In the genomic region with DNA sequence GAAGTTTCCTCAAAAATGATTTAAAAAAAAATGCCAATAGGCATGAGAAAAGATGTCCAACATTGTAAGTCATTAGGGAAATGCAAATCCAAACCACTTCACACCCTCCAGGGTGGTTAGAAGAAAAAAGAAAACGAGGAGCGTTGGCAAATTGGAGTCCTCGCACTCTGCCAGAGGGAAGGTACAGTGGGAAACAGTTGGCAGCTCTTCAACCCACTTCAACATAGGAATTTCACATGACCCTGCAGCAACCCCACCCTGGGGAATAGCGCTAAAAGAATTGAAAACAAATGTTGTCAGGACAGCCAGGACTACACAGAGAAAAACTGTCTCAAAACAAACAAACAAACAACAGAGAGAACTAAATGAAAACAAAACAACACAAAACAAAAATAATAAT, we compare ENCODE assay signal across 17 mouse cellular contexts. TPM values are rescaled to one million over a fixed set of nuclear protein-coding genes. Genes with fewer than 3 reads are reported as not detected.
DNase-seq lines count a peak whose midpoint lies in the region; ATAC-seq and TF ChIP-seq lines count a peak whose summit lies in the region.
"Had no signal": no experiment of that assay in that cellular context is flagged by ENCODE, and none has a peak within 500 bp of the region (broad histone marks: within the 10 kb centered on the region; RNA-seq: fewer than 3 reads in every experiment).

No protein-coding gene starts in this region.

- H3K4me1 ChIP-seq in heart, embryonic 16.5 days (ENCODE audit: control insufficient read depth, insufficient read depth, low read length) = peaks cover 20% of the 10 kb centered on the region
- H3K4me1 ChIP-seq in lung, embryonic 16.5 days (replicated peaks; ENCODE audit: control insufficient read depth, insufficient read depth, low read length) = 0 out of 2 replicates have a peak, but pooled peaks cover 4% of the 10 kb centered on the region
- peaks cover 4% of the 10 kb centered on the region for H3K4me1 ChIP-seq in lung, adult 2 months (ENCODE audit: control insufficient read depth, insufficient read depth, low read length)
- peaks cover 12% of the 10 kb centered on the region for H3K4me1 ChIP-seq in forebrain, embryonic 16.5 days (replicated peaks; ENCODE audit: control insufficient read depth, insufficient read depth, low read length)
- H3K4me1 ChIP-seq: intestine, embryonic 15.5 days had no signal

- H3K4me2 ChIP-seq in heart, embryonic 16.5 days (ENCODE audit: low read depth, low read length) = no peak overlapping the region
- H3K4me2 ChIP-seq in lung, embryonic 16.5 days (ENCODE audit: low read depth, low read length) = no peak overlapping the region
- no peak overlapping the region for H3K4me2 ChIP-seq in forebrain, embryonic 16.5 days (ENCODE audit: low read length)
- H3K4me2 ChIP-seq: intestine, embryonic 15.5 days; limb, embryonic 15.5 days had no signal

- peak overlapping the region; percentile 58 for H3K27ac ChIP-seq in heart, embryonic 16.5 days (ENCODE audit: low read length)
- no peak overlapping the region for H3K27ac ChIP-seq in lung, embryonic 16.5 days (ENCODE audit: low read length)
- H3K27ac ChIP-seq in forebrain, embryonic 16.5 days (ENCODE audit: low read length) = no peak overlapping the region
- H3K27ac ChIP-seq: hindbrain, embryonic 10.5 days; intestine, embryonic 15.5 days; left cerebral cortex, adult 2 months; limb, embryonic 15.5 days had no signal

- H3K9me3 ChIP-seq in heart, embryonic 16.5 days (replicated peaks; ENCODE audit: control insufficient read depth, low read length) = 0 out of 2 replicates have a peak, but pooled peaks cover 3% of the 10 kb centered on the region
- no peaks in the 10 kb centered on the region for H3K9me3 ChIP-seq in lung, embryonic 16.5 days (ENCODE audit: control insufficient read depth, low read length)
- no peaks in the 10 kb centered on the region for H3K9me3 ChIP-seq in forebrain, embryonic 16.5 days (ENCODE audit: control insufficient read depth, low read length)
- H3K9me3 ChIP-seq: G1E; hindbrain, embryonic 10.5 days; intestine, embryonic 15.5 days; limb, embryonic 15.5 days had no signal

- TF ChIP-seq CTCF in lung, adult 2 months (IDR thresholded peaks at IDR 0.05; ENCODE audit: insufficient read depth, low read length) = no peak

- peak; percentile 75 for ATAC-seq in heart, embryonic 16.5 days (replicated peaks; ENCODE audit: extremely low read depth, insufficient read depth, low FRiP score)
- ATAC-seq in lung, embryonic 16.5 days (ENCODE audit: low read depth) = peak; percentile 49; the same call in 1 of the 2 replicates
- peak; percentile 66 for ATAC-seq in forebrain, embryonic 16.5 days
- ATAC-seq: intestine, embryonic 15.5 days had no signal

- H3K4me3 ChIP-seq in heart, embryonic 16.5 days (ENCODE audit: low read length) = no peak overlapping the region
- H3K4me3 ChIP-seq in lung, embryonic 16.5 days (ENCODE audit: low read length) = no peak overlapping the region
- no peak overlapping the region for H3K4me3 ChIP-seq in lung, adult 2 months (replicated peaks; ENCODE audit: extremely low read depth, low read depth, low read length)
- no peak overlapping the region for H3K4me3 ChIP-seq in forebrain, embryonic 16.5 days (replicated peaks; ENCODE audit: low read length)
- H3K4me3 ChIP-seq: hindbrain, embryonic 10.5 days; intestine, embryonic 15.5 days; left cerebral cortex, adult 2 months; limb, embryonic 15.5 days had no signal

- TF ChIP-seq POLR2A in lung, adult 2 months (IDR thresholded peaks at IDR 0.05; ENCODE audit: borderline replicate concordance, extremely low read depth, low read depth, low read length) = no peak

- no peak overlapping the region for H3K9ac ChIP-seq in heart, embryonic 16.5 days (ENCODE audit: low read length)
- H3K9ac ChIP-seq in lung, embryonic 16.5 days (ENCODE audit: low read length) = no peak overlapping the region
- H3K9ac ChIP-seq in forebrain, embryonic 16.5 days (replicated peaks; ENCODE audit: low read depth, low read length) = no peak overlapping the region
- H3K9ac ChIP-seq: intestine, embryonic 15.5 days; limb, embryonic 15.5 days had no signal

- DNase-seq in cerebellum, postnatal 10 days = peak; percentile 50 to 54
- DNase-seq in cerebellum, adult 11 months = no peak
- no peak for DNase-seq in heart, adult 9 months (ENCODE audit: low spot score in 2 of 2)
- no peak for DNase-seq in lung, adult 2 months
- DNase-seq in layer of hippocampus, postnatal 14 days (ENCODE audit: low spot score in 2 of 2) = no peak
- DNase-seq: B cell, adult 2 months; cerebellum, adult 8-10 months; kidney, postnatal 4 days; lung, adult 18-20 months had no signal

- H3K36me3 ChIP-seq in heart, embryonic 16.5 days (ENCODE audit: control insufficient read depth, insufficient read depth) = no peaks in the 10 kb centered on the region
- H3K36me3 ChIP-seq in lung, embryonic 16.5 days (ENCODE audit: control insufficient read depth, insufficient read depth, low read length) = no peaks in the 10 kb centered on the region
- no peaks in the 10 kb centered on the region for H3K36me3 ChIP-seq in forebrain, embryonic 16.5 days (ENCODE audit: control insufficient read depth, insufficient read depth)
- H3K36me3 ChIP-seq: hindbrain, embryonic 10.5 days; intestine, embryonic 15.5 days; limb, embryonic 15.5 days had no signal

- WGBS in heart, embryonic 16.5 days = 36% methylated on average over 4 of the region's 4 CpGs
- 41% methylated on average over 4 of the region's 4 CpGs for WGBS in lung, embryonic 16.5 days
- WGBS in lung, adult 2 months = 26% methylated on average over 4 of the region's 4 CpGs
- WGBS in forebrain, embryonic 16.5 days = 11% methylated on average over 4 of the region's 4 CpGs

- H3K27me3 ChIP-seq in heart, embryonic 16.5 days (ENCODE audit: control insufficient read depth, insufficient read depth, low read length) = no peaks in the 10 kb centered on the region
- H3K27me3 ChIP-seq in lung, embryonic 16.5 days (ENCODE audit: control insufficient read depth, insufficient read depth, low read depth, low read length) = no peaks in the 10 kb centered on the region
- no peaks in the 10 kb centered on the region for H3K27me3 ChIP-seq in forebrain, embryonic 16.5 days (replicated peaks; ENCODE audit: control insufficient read depth, insufficient read depth, low read length)
- H3K27me3 ChIP-seq: intestine, embryonic 15.5 days; limb, embryonic 15.5 days had no signal

RNA-seq across cellular contexts. Expression of a gene that starts 32.8 kb away (rescaled TPM):
- polyA plus RNA-seq in heart, embryonic 16.5 days (2015; fragmentation: Nextera tagmentation; extraction: Ambion mirVana) = 19.1 and 20.8 TPM in 2 replicates
- 16.2 and 16.8 TPM in 2 replicates for polyA plus RNA-seq in lung, embryonic 16.5 days (2015; fragmentation: Nextera tagmentation; extraction: Ambion mirVana)
- 27.2 and 39.0 TPM in 2 replicates for polyA plus RNA-seq in lung, adult 2 months (2012; rRNA removed)
- polyA plus RNA-seq in forebrain, embryonic 16.5 days (2015; fragmentation: Nextera tagmentation; extraction: Ambion mirVana) = 51.3 and 51.6 TPM in 2 replicates
- total RNA-seq in layer of hippocampus, postnatal 14 days (2021) = 10 to 100 TPM; 50.5 to 72.8 TPM

RNA-seq across cellular contexts. Expression of a gene that starts 41.6 kb away (rescaled TPM):
- 138 and 151 TPM in 2 replicates for polyA plus RNA-seq in heart, embryonic 16.5 days (2015; fragmentation: Nextera tagmentation; extraction: Ambion mirVana)
- polyA plus RNA-seq in lung, embryonic 16.5 days (2015; fragmentation: Nextera tagmentation; extraction: Ambion mirVana) = 152 and 157 TPM in 2 replicates
- polyA plus RNA-seq in lung, adult 2 months (2012; rRNA removed) = 8.3 and 12.9 TPM in 2 replicates
- polyA plus RNA-seq in forebrain, embryonic 16.5 days (2015; fragmentation: Nextera tagmentation; extraction: Ambion mirVana) = 148 and 153 TPM in 2 replicates
- total RNA-seq in layer of hippocampus, postnatal 14 days (2021) = 10 to 100 TPM; 70.5 to 72.9 TPM

Comparison
In these comparisons a context has a peak if more than half of its experiments do, and no peak if none do; other contexts are left out.
1. DNase-seq: peak in cerebellum, postnatal 10 days (2 of 2); none in cerebellum, adult 11 months (single experiment), heart, adult 9 months (0 of 2), lung, adult 2 months (single experiment) and layer of hippocampus, postnatal 14 days (0 of 2).
2. RNA of a gene that starts 41.6 kb away (polyA plus RNA-seq): 152 to 157 TPM in lung, embryonic 16.5 days, 138 to 151 TPM in heart, embryonic 16.5 days and 148 to 153 TPM in forebrain, embryonic 16.5 days; 8.3 to 12.9 TPM in lung, adult 2 months; every median in the first group is over 10 times any median in the second.
3. Peak in every context shown above with its lines, with median percentiles within 50 percentile points of each other: ATAC-seq.